ENCODE assay signal across 27 mouse cellular contexts in genomic region chr10:61034056-61034455, GRCm38 (mm10). TPM values are rescaled to one million over a fixed set of nuclear protein-coding genes. Genes with fewer than 3 reads are reported as not detected.
DNase-seq lines count a peak whose midpoint lies in the region; ATAC-seq and TF ChIP-seq lines count a peak whose summit lies in the region.
"Had no signal": no experiment of that assay in that cellular context is flagged by ENCODE, and none has a peak within 500 bp of the region (broad histone marks: within the 10 kb centered on the region; RNA-seq: fewer than 3 reads in every experiment).

No protein-coding gene starts in this region.

- H3K27me3 ChIP-seq in heart, postnatal 0 days (ENCODE audit: control insufficient read depth, insufficient read depth, low read length) = no peaks in the 10 kb centered on the region
- peaks cover 8% of the 10 kb centered on the region; the same call in 1 of the 2 replicates for H3K27me3 ChIP-seq in heart, embryonic 12.5 days (replicated peaks)
- no peaks in the 10 kb centered on the region for H3K27me3 ChIP-seq in lung, embryonic 14.5 days (ENCODE audit: insufficient read depth, low read length)
- no peaks in the 10 kb centered on the region for H3K27me3 ChIP-seq in midbrain, embryonic 15.5 days (replicated peaks)
- H3K27me3 ChIP-seq: embryonic facial prominence, embryonic 15.5 days; heart, embryonic 15.5 days; midbrain, embryonic 13.5 days; Patski had no signal

- no peak for TF ChIP-seq EP300 in heart, postnatal 0 days (IDR thresholded peaks at IDR 0.05; ENCODE audit: low read depth)

- ATAC-seq in heart, postnatal 0 days (ENCODE audit: insufficient read depth, low read depth) = peak; percentile 36; the same call in 1 of the 2 replicates
- ATAC-seq in heart, embryonic 12.5 days (ENCODE audit: insufficient number of reproducible peaks, low FRiP score) = no peak
- ATAC-seq in lung, embryonic 14.5 days (ENCODE audit: insufficient read depth) = peak; percentile 44; the same call in 1 of the 2 replicates
- ATAC-seq in midbrain, embryonic 15.5 days (replicated peaks) = no peak
- ATAC-seq: forebrain, postnatal 0 days; intestine, postnatal 0 days; midbrain, embryonic 13.5 days; Patski had no signal

- no peak for TF ChIP-seq CTCF in heart, postnatal 0 days (IDR thresholded peaks at IDR 0.05; ENCODE audit: low read depth)
- TF ChIP-seq CTCF in lung, embryonic 14.5 days (IDR thresholded peaks at IDR 0.05; ENCODE audit: low read depth) = no peak

- no peak overlapping the region for H3K4me2 ChIP-seq in heart, postnatal 0 days (ENCODE audit: low read depth, low read length)
- H3K4me2 ChIP-seq in heart, embryonic 12.5 days = no peak overlapping the region
- H3K4me2 ChIP-seq in lung, embryonic 14.5 days = no peak overlapping the region
- H3K4me2 ChIP-seq in midbrain, embryonic 15.5 days = no peak overlapping the region
- H3K4me2 ChIP-seq: embryonic facial prominence, embryonic 15.5 days; forebrain, embryonic 12.5 days; heart, embryonic 15.5 days; hindbrain, embryonic 14.5 days; midbrain, embryonic 13.5 days had no signal

- no peak for DNase-seq in heart, postnatal 0 days (ENCODE audit: low spot score)
- peak; percentile 72 for DNase-seq in lung, embryonic 14.5 days
- no peak for DNase-seq in lung, postnatal 36 days
- DNase-seq in retina, postnatal 1 day = peak; percentile 51
- no peak for DNase-seq in retina, embryonic 14.5 days (ENCODE audit: low spot score)
- DNase-seq: adrenal gland, postnatal 25 days; cerebellum, adult 18-20 months; cerebellum, postnatal 10 days; forebrain, postnatal 0 days; kidney, adult 9 months; left cerebral cortex, postnatal 4 days; liver; right cerebral cortex, postnatal 4 days had no signal

- no peak overlapping the region for H3K4me3 ChIP-seq in heart, postnatal 0 days (ENCODE audit: low read depth, low read length)
- no peak overlapping the region for H3K4me3 ChIP-seq in heart, embryonic 12.5 days
- no peak overlapping the region for H3K4me3 ChIP-seq in lung, embryonic 14.5 days (ENCODE audit: low read depth, low read length)
- H3K4me3 ChIP-seq in midbrain, embryonic 15.5 days = no peak overlapping the region
- H3K4me3 ChIP-seq: embryonic facial prominence, embryonic 15.5 days; forebrain, embryonic 12.5 days; heart, embryonic 15.5 days; midbrain, embryonic 13.5 days had no signal

- no peaks in the 10 kb centered on the region for H3K9me3 ChIP-seq in heart, postnatal 0 days (replicated peaks; ENCODE audit: control insufficient read depth, low read length)
- H3K9me3 ChIP-seq in heart, embryonic 12.5 days (replicated peaks) = no peaks in the 10 kb centered on the region
- no peaks in the 10 kb centered on the region for H3K9me3 ChIP-seq in lung, embryonic 14.5 days (ENCODE audit: low read depth, low read length)
- no peaks in the 10 kb centered on the region for H3K9me3 ChIP-seq in midbrain, embryonic 15.5 days
- H3K9me3 ChIP-seq: embryonic facial prominence, embryonic 15.5 days; forebrain, embryonic 12.5 days; heart, embryonic 15.5 days; midbrain, embryonic 13.5 days had no signal

- no peak overlapping the region for H3K9ac ChIP-seq in heart, postnatal 0 days (replicated peaks; ENCODE audit: low read depth, low read length)
- no peak overlapping the region for H3K9ac ChIP-seq in heart, embryonic 12.5 days
- no peak overlapping the region for H3K9ac ChIP-seq in lung, embryonic 14.5 days
- H3K9ac ChIP-seq in midbrain, embryonic 15.5 days = no peak overlapping the region
- H3K9ac ChIP-seq: embryonic facial prominence, embryonic 15.5 days; forebrain, embryonic 12.5 days; forebrain, postnatal 0 days; heart, embryonic 15.5 days; hindbrain, embryonic 14.5 days; liver, embryonic 14.5 days; midbrain, embryonic 13.5 days had no signal

- H3K36me3 ChIP-seq in heart, postnatal 0 days (replicated peaks; ENCODE audit: control insufficient read depth, insufficient read depth, low read length) = no peaks in the 10 kb centered on the region
- no peaks in the 10 kb centered on the region for H3K36me3 ChIP-seq in heart, embryonic 12.5 days
- H3K36me3 ChIP-seq in lung, embryonic 14.5 days (ENCODE audit: insufficient read depth) = no peaks in the 10 kb centered on the region
- H3K36me3 ChIP-seq in midbrain, embryonic 15.5 days (replicated peaks) = no peaks in the 10 kb centered on the region
- H3K36me3 ChIP-seq: embryonic facial prominence, embryonic 15.5 days; forebrain, embryonic 12.5 days; heart, embryonic 15.5 days; midbrain, embryonic 13.5 days had no signal

- WGBS in heart, postnatal 0 days = 33% methylated on average over 6 of the region's 6 CpGs
- WGBS in heart, embryonic 12.5 days = 36% methylated on average over 6 of the region's 6 CpGs
- WGBS in lung, embryonic 14.5 days = 18% methylated on average over 6 of the region's 6 CpGs
- WGBS in midbrain, embryonic 15.5 days = 49% methylated on average over 6 of the region's 6 CpGs

- H3K27ac ChIP-seq in heart, postnatal 0 days (ENCODE audit: low read depth) = no peak overlapping the region
- no peak overlapping the region for H3K27ac ChIP-seq in heart, embryonic 12.5 days (ENCODE audit: poor library complexity, severe bottlenecking)
- H3K27ac ChIP-seq in lung, embryonic 14.5 days (ENCODE audit: low read depth) = no peak overlapping the region
- H3K27ac ChIP-seq in midbrain, embryonic 15.5 days = no peak overlapping the region
- H3K27ac ChIP-seq: embryonic facial prominence, embryonic 15.5 days; forebrain, embryonic 12.5 days; heart, embryonic 15.5 days; hindbrain, embryonic 14.5 days; liver, embryonic 14.5 days; macrophage; midbrain, embryonic 13.5 days; stomach, postnatal 0 days had no signal

- H3K4me1 ChIP-seq in heart, postnatal 0 days (ENCODE audit: control insufficient read depth, insufficient read depth) = no peaks in the 10 kb centered on the region
- no peaks in the 10 kb centered on the region for H3K4me1 ChIP-seq in heart, embryonic 12.5 days (replicated peaks)
- H3K4me1 ChIP-seq in lung, embryonic 14.5 days (ENCODE audit: insufficient read depth) = peaks cover 4% of the 10 kb centered on the region; the same call in 1 of the 2 replicates
- H3K4me1 ChIP-seq in midbrain, embryonic 15.5 days = no peaks in the 10 kb centered on the region
- H3K4me1 ChIP-seq: embryonic facial prominence, embryonic 15.5 days; forebrain, embryonic 12.5 days; midbrain, embryonic 13.5 days had no signal

RNA-seq across cellular contexts. Expression of gene Pcbd1, which starts 55.1 kb away (rescaled TPM):
- 30.3 and 56.1 TPM in 2 replicates for total RNA-seq in heart, postnatal 0 days (2014; rRNA removed; ENCODE audit: low replicate concordance)
- polyA plus RNA-seq in heart, postnatal 0 days (2015; fragmentation: Nextera tagmentation; extraction: Ambion mirVana) = 52.1 and 54.1 TPM in 2 replicates
- polyA plus RNA-seq in heart, embryonic 12.5 days (2016; fragmentation: Nextera tagmentation; extraction: Ambion mirVana) = 68.6 and 69.1 TPM in 2 replicates
- 67.5 and 71.2 TPM in 2 replicates for polyA plus RNA-seq in lung, embryonic 14.5 days (2014; fragmentation: Nextera tagmentation; extraction: Ambion mirVana)
- polyA plus RNA-seq in midbrain, embryonic 15.5 days (2015; fragmentation: Nextera tagmentation; extraction: Ambion mirVana) = 40.7 and 44.2 TPM in 2 replicates
- total RNA-seq: MEL; monocyte, adult 5-6 weeks had no signal
- polyA plus RNA-seq: macrophage had no signal

Comparison
In these comparisons a context has a peak if more than half of its experiments do, and no peak if none do; other contexts are left out.
1. ATAC-seq: peak in heart, postnatal 0 days (single experiment) and lung, embryonic 14.5 days (single experiment); none in heart, embryonic 12.5 days (single experiment) and midbrain, embryonic 15.5 days (single experiment).
2. DNase-seq: peak in lung, embryonic 14.5 days (single experiment) and retina, postnatal 1 day (single experiment); none in heart, postnatal 0 days (single experiment), lung, postnatal 36 days (single experiment) and retina, embryonic 14.5 days (single experiment).